Comparison of ENCODE assay signal across 16 mouse cellular contexts in the genomic region with DNA sequence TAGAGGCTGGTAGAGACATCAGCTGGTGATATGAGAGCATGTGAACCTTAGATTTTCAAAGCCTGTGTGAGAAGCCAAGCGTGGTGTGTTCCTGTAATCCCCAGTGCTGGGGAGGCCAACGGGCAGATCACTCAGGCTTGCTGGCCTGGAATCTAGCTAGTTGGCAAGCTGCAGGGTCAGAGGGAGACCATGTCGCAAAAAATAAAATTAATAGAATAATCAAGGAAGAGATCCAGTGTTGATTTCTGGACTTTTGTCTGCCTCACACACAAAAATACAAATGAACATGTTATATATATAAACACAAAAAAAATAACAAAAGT.
DNase-seq lines count a peak whose midpoint lies in the region; ATAC-seq lines count a peak whose summit lies in the region.
"Had no signal": no experiment of that assay in that cellular context is flagged by ENCODE, and none has a peak within 500 bp of the region (broad histone marks: within the 10 kb centered on the region; RNA-seq: fewer than 3 reads in every experiment).

No protein-coding gene starts in this region.

- no peak overlapping the region for H3K4me2 ChIP-seq in kidney, embryonic 15.5 days
- no peak overlapping the region for H3K4me2 ChIP-seq in midbrain, embryonic 15.5 days
- H3K4me2 ChIP-seq: heart, embryonic 12.5 days; hindbrain, embryonic 14.5 days; lung, embryonic 15.5 days; midbrain, embryonic 11.5 days; neural tube, embryonic 12.5 days had no signal

- 80% methylated on average over 3 of the region's 3 CpGs for WGBS in kidney, embryonic 15.5 days
- WGBS in midbrain, embryonic 15.5 days = 58% methylated on average over 3 of the region's 3 CpGs

- no peak overlapping the region for H3K4me3 ChIP-seq in kidney, embryonic 15.5 days (replicated peaks)
- no peak overlapping the region for H3K4me3 ChIP-seq in midbrain, embryonic 15.5 days
- H3K4me3 ChIP-seq: gastrocnemius, adult 2 months; heart, embryonic 12.5 days; lung, embryonic 15.5 days; neural tube, embryonic 12.5 days had no signal

- H3K9me3 ChIP-seq in kidney, embryonic 15.5 days (replicated peaks) = no peaks in the 10 kb centered on the region
- no peaks in the 10 kb centered on the region for H3K9me3 ChIP-seq in midbrain, embryonic 15.5 days
- H3K9me3 ChIP-seq: heart, embryonic 12.5 days; lung, embryonic 15.5 days; neural tube, embryonic 12.5 days had no signal

- H3K9ac ChIP-seq in kidney, embryonic 15.5 days = no peak overlapping the region
- no peak overlapping the region for H3K9ac ChIP-seq in midbrain, embryonic 15.5 days
- H3K9ac ChIP-seq: heart, embryonic 12.5 days; hindbrain, embryonic 14.5 days; liver, embryonic 14.5 days; lung, embryonic 15.5 days; neural tube, embryonic 12.5 days had no signal

- peak; percentile 5 to 15 for DNase-seq in kidney, adult 8-10 months
- DNase-seq in cerebellum, adult 11 months = peak; percentile 15
- DNase-seq in cerebellum, adult 18-20 months = peak; percentile 28 to 43
- DNase-seq in cerebellum, postnatal 25 days = peak; percentile 42 to 62
- no peak for DNase-seq in layer of hippocampus, postnatal 14 days (ENCODE audit: low spot score in 2 of 2)
- DNase-seq: gastrocnemius, adult 2 months; heart, postnatal 14 days; thymus, postnatal 25 days had no signal

- H3K27me3 ChIP-seq in kidney, embryonic 15.5 days = no peaks in the 10 kb centered on the region
- no peaks in the 10 kb centered on the region for H3K27me3 ChIP-seq in midbrain, embryonic 15.5 days (replicated peaks)
- H3K27me3 ChIP-seq: heart, embryonic 12.5 days; lung, embryonic 15.5 days; neural tube, embryonic 12.5 days had no signal

- H3K27ac ChIP-seq in kidney, embryonic 15.5 days = no peak overlapping the region
- H3K27ac ChIP-seq in midbrain, embryonic 15.5 days = no peak overlapping the region
- H3K27ac ChIP-seq: gastrocnemius, adult 2 months; hindbrain, embryonic 14.5 days; liver, embryonic 14.5 days; lung, embryonic 15.5 days; neural tube, embryonic 12.5 days had no signal

- ATAC-seq in kidney, embryonic 15.5 days (replicated peaks; ENCODE audit: low FRiP score) = no peak
- no peak for ATAC-seq in midbrain, embryonic 15.5 days (replicated peaks)

- no peaks in the 10 kb centered on the region for H3K36me3 ChIP-seq in kidney, embryonic 15.5 days
- no peaks in the 10 kb centered on the region for H3K36me3 ChIP-seq in midbrain, embryonic 15.5 days (replicated peaks)
- H3K36me3 ChIP-seq: heart, embryonic 12.5 days; lung, embryonic 15.5 days; neural tube, embryonic 12.5 days had no signal

- no peaks in the 10 kb centered on the region for H3K4me1 ChIP-seq in kidney, embryonic 15.5 days
- no peaks in the 10 kb centered on the region for H3K4me1 ChIP-seq in midbrain, embryonic 15.5 days
- H3K4me1 ChIP-seq: heart, embryonic 12.5 days; lung, embryonic 15.5 days; neural tube, embryonic 12.5 days had no signal

Comparison
In these comparisons a context has a peak if more than half of its experiments do, and no peak if none do; other contexts are left out.
1. DNase-seq: peak in kidney, adult 8-10 months (2 of 2), cerebellum, adult 11 months (single experiment), cerebellum, adult 18-20 months (2 of 2) and cerebellum, postnatal 25 days (2 of 2); none in layer of hippocampus, postnatal 14 days (0 of 2).